Mouse (Mus musculus) c-Kit-positive CD71-positive TER-119-positive erythroid progenitor cells, embryonic 14.5 days (primary cell): ENCODE measurements around the gene Il21.

Experiments used
- DNase-seq: peaks from one replicate; pipeline ENCODE4 v3.0.0-alpha.2; 2013; ENCODE audit warnings: low spot score

The Il21 gene

DNA sequence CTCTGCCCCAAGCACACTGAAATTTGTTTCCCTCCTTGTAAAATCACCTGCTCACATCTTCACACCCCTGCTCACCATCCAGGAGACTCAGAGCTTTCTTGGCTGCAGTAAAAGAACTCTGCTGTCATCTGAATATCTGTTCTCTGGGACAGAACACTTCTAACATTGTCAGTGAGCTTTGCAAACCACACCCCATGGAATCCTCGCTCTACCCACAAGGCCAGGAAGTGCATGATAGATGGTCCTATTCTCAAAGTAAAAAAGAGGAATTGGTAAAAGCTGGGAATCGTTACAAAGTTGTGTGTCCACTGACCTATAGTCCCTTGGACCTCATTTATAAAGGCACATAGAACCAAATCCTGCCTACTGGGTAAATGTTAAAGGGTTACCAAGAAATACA lies 40.5 kb downstream of the Il21 start:
- no peak for DNase-seq

DNA sequence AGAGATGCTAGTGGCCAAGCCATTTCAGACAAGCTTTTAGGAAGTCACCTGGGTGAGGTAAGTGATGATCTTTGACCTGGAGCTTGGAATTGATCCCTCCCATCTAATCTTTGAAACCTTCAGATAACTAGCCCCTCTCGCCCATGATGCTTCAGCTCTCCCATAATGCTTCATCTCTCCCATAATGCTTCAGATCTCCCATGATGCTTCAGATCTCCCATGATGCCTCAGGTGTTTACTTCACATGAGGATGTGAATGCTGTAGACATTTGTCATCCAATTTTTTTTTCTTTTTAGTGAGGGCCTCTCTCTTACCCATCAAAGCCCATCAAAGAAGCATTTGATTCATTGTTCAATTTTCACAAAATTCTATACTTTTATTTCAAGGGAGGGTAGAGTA lies 46.9 kb downstream of the Il21 start:
- no peak for DNase-seq

DNA sequence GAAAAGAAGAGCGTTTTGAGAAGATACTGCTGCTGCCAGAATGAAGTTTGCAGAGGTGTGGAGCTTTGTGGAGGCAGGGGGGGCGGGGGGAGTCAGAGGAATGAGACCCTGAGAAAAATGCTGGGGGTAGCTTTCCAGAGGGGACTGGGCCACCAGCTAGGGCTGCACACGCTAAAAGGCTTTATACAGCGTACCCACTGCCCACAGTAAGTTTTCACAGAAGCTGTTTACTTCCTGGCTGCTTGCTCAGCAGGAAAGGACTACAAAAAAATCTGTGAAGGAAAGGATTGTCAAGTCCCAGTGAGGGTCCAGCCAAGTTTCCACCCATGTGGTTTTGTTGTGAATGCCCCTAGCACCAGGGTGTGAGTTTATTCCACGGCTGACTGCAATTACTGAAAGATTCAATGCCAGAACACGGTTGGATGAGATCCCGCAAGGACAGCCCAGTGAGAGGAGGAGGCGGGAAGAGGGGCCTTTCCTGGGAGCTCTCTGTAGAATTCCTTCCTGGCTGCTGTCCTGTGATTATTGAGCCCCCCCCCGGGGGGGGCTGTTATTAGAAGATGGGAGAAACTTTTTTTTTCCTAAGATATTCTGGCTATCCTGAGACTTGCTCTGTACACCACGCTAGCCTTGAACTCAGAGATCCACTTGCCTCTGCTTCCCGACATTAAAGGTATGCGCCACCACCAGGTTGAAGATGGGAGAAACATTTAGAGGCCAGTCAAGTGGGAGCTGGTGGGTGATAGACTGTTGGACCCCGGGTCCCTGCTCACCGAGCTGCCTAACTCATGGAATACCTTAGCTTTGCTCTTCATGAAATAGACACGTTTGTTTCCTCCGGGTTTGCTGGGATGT lies 49.8 kb downstream of the Il21 start:
- DNase-seq: no peak

DNA sequence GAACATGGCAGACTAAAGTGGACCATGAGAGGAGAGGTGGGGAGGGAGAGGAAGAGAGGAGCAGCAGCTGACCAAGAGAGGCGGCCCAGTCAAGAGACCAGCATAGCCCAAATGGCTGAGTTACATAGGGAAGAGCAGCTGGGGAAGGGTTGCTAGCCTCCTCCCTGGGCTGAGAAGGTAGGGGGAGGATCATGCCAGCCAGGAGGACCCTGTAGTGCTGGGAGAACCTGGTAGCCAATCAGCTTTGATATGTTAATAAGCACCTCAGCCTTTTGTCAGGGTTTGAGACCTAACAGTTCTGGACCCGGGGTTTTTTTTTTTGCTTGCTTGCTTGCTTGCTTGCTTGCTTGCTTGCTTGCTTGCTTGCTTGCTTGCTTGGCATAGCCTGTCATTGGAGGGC lies 51.4 kb downstream of the Il21 start:
- DNase-seq: no peak

DNA sequence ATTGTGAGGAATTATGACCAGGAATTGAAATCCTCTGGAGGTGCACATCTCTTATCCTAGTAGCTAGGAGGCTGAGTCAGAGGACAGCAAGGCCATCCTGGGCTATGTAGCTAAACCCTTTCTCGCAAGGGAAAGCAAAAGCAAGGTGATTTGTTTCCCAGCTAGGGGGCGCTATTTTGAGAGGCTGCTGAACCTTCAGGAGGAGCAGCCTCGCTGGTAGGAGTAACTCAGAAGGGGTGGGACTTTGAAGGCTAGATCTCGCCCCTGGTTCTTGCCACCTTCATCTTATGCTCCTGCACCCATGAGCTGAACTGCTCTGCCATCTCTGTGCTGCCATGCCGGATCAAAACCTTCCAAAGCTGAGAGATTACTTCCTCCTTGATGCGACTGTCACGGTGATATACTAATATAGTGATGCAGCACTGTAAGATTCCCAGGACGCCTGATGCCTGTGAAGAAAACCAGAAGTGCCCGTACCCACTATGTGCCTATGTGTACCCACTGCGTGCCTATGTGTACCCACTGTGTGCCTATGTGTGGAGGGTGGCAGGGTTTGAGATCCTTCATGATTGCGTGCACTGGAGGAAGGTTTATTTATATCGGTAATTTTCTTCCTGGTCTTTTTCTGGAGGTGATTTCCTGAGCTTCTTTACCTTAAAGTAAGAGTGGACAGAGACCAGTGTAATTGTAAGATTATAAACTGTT lies 52.2 kb downstream of the Il21 start:
- peak; percentile 36 for DNase-seq

DNA sequence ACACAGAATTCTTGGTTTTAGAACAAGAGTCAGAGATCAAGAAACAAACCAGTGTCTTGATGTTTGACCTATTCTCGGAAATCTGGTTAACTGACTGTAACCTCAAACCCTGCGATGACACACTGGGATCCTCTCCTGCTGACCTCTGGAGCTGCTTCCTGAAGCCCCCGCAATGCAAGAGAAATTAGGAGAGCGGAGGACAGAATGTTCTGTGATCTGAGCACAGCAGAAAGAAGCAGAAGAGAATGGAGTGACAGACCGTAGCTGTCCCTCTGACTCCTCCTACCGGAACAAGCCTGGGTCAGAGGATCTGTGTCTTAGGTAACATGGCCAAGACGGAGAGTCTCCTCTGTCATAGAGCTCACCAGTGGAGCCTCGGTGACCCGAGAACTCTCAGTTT lies 53.0 kb downstream of the Il21 start:
- no peak for DNase-seq

DNA sequence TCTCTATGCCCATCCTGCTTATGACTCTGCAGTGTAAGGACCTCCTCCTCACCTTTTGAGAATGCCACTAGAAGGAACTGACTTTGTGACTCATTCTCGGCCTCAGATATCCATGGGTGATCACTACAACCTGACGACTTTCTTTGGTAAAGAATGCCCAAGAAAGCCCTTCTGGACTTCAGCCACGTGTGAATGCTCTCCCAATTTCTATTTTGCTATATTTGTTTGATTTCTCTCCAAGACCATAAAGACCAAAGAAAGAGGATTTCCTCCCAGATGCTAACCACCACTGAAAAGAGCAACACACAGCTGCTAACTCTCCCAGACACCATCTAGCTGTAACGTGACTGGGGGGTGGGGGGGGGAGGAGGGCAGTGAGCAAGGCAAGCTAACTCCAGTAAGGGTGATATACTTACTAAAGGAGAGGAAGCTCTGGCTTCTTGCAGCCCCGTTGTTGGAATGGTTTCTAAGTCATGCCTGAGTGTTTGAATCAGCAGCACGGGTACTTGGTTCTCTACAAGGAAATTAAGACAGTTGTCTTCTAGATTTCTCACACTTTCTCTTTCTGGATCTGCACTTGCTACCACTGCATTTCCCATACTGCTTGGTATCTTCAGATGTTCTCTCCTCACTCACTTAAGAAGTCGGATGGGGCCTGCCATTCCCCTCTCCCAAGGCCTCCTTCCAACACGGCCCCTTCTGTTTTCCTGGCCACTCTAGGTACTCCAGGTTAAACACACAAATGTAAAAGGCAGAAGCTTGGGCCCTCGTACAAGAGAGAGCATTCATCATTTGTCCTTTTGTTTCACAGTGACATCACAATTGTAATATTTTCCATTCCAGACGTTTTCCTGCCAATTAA lies 57.5 kb downstream of the Il21 start:
- no peak for DNase-seq

DNA sequence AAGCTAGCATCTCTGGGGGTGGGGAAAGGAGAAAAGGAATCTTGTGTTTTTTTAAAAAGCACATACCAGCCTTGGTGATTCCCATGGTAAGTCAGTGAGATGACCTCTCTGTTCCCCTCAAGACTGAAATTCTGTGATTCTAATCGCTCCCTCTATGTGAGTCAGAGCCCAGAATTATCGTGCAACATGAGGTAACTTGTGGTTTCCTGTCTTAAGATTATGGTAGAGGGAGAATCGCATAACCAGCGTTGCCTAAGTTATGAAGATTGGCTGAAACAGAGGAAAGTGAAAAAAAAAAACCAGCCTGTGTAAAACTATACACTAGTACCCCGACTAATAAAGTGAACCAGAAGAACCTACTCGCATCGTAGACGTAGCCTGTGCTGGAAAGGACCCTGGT lies 59.2 kb downstream of the Il21 start:
- no peak for DNase-seq
